Mouse (Mus musculus) lung, embryonic 14.5 days (tissue): ENCODE data around the gene Tmem233. TPM values are rescaled to one million over a fixed set of nuclear protein-coding genes. Genes with fewer than 3 reads are reported as not detected.

Experiments
- ATAC-seq: fragments of 200-750 bp; cut with Nextera tagmentation; 2 replicates; pipeline ENCODE4 v1.8.0; 2017; ENCODE audit warnings: mild to moderate bottlenecking, moderate TSS enrichment, moderate library complexity; ENCODE audit not compliant: insufficient read depth
- DNase-seq: peaks from one replicate; pipeline ENCODE4 v3.0.0-alpha.2; 2015
- H3K27ac ChIP-seq: fragments of 300-500 bp; sonication (generic); 2 replicates; pipeline ENCODE4 v1.5.1; 2014; ENCODE audit warnings: low read depth, mild to moderate bottlenecking, moderate library complexity
- H3K27me3 ChIP-seq: fragments of 300-500 bp; sonication (generic); 2 replicates; pipeline ENCODE4 v1.6.1; 2014; ENCODE audit warnings: low read length, control low read depth; ENCODE audit not compliant: insufficient read depth
- H3K36me3 ChIP-seq: fragments of 300-500 bp; sonication (generic); 2 replicates; pipeline ENCODE4 v1.6.1; 2014; ENCODE audit warnings: control low read depth; ENCODE audit not compliant: insufficient read depth
- H3K4me1 ChIP-seq: fragments of 300-500 bp; sonication (generic); 2 replicates; pipeline ENCODE4 v1.6.1; 2014; ENCODE audit warnings: antibody characterized with exemption, control low read depth; ENCODE audit not compliant: insufficient read depth
- H3K4me2 ChIP-seq: fragments of 300-500 bp; sonication (generic); 2 replicates; pipeline ENCODE4 v1.6.1; 2014; ENCODE audit warnings: mild to moderate bottlenecking
- H3K4me3 ChIP-seq: fragments of 300-500 bp; sonication (generic); 2 replicates; pipeline ENCODE4 v1.5.1; 2014; ENCODE audit warnings: low read depth, low read length
- H3K9ac ChIP-seq: fragments of 300-500 bp; sonication (generic); 2 replicates; pipeline ENCODE4 v1.6.1; 2014
- H3K9me3 ChIP-seq: fragments of 300-500 bp; sonication (generic); 2 replicates; pipeline ENCODE4 v1.6.1; 2016; ENCODE audit warnings: low read depth, low read length, control low read depth
- CTCF ChIP-seq: IDR thresholded peaks from 2 replicates; pipeline ENCODE4 v1.5.1; 2016; ENCODE audit warnings: antibody characterized with exemption, low read depth
- WGBS: fragments of 180-500 bp; shearing (Covaris S2); extraction: QIAGEN DNeasy Blood & Tissue Kit; methylation state at CpG from one replicate; pipeline ENCODE4 v1.1.7; 2014; 5-methylcytosine and 5-hydroxymethylcytosine counted together
- polyA plus RNA-seq: library from polyadenylated mRNA; unstranded; fragments of >200 nt; fragmentation: Nextera tagmentation; extraction: Ambion mirVana; gene quantifications from 2 replicates; pipeline ENCODE4 v1.2.1, GENCODE M21; 2014

The Tmem233 gene
- polyA plus RNA-seq, 1 experiment from 2014 or later: 0.14 TPM

DNA sequence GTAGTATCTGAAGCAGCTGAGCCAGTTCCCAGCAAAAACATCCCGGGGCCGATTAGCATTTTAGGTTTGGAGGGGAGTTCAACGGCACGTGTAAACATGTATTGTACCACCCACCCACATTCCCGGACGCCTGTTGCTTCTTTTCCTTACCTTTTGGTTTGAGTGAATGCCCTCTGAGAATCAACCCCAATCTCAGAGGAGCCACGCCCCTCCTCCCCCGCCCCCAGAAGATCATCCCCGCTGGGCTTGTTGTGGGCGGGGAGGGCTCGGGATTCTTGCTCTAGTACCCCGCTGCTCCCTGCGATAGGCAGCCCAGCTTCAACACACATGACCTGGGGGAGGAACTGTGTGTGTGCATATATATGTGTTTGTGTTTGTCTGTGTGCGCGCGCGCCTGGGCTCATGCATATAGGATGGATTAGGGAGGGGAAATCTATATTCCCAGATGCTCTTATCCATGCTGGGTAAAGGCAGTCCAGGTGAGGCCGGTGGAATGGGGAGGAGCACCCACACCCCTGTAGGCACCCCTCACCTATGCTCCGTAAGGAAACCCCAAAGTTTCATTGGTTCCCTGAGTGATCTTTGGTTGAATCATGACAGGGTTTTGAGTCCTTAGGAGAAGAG, 52.4 kb downstream of the Tmem233 start:
- Histone ChIP-seq H3K9me3 (no peaks in the 10 kb centered on the region), H3K27me3 (no peaks in the 10 kb centered on the region), H3K4me1 (no peaks in the 10 kb centered on the region), H3K27ac (no peak overlapping the region), H3K4me2 (peak overlapping the region; percentile 35), H3K36me3 (no peaks in the 10 kb centered on the region), H3K9ac (peak overlapping the region; percentile 14; the same call in 1 of the 2 replicates), H3K4me3 (no peak overlapping the region)
- ATAC-seq (peak; percentile 58; the same call in 1 of the 2 replicates), DNase-seq (no peak)
- WGBS: 4% methylated on average over 19 of the region's 19 CpGs
- TF ChIP-seq CTCF: no peak

DNA sequence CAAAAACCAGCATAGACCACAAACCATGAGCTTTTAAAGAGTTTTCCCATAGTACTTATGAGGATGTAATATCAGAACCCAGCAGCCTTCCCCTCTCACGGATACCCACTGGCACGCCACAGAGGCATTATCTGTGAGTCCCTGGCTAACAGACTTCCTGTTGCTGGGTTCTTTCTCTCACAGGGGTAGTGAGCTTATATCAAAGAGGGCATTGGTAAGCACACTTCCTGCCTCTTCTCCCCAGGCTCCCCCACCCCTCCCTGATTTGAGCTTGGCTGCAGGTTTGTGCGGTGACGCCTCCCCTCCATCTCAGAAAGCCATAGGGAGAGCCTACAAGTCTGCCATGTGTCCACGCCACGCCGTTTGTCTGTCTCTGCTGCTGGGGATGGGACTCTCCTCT, 54.0 kb downstream of the Tmem233 start:
- 49% methylated on average over 7 of the region's 7 CpGs for WGBS
- H3K4me3 ChIP-seq: no peak overlapping the region
- no peaks in the 10 kb centered on the region for H3K27me3 ChIP-seq
- DNase-seq: no peak
- TF ChIP-seq CTCF: no peak
- H3K9ac ChIP-seq: no peak overlapping the region
- no peaks in the 10 kb centered on the region for H3K4me1 ChIP-seq
- H3K9me3 ChIP-seq: no peaks in the 10 kb centered on the region
- no peaks in the 10 kb centered on the region for H3K36me3 ChIP-seq
- H3K4me2 ChIP-seq: no peak overlapping the region
- no peak overlapping the region for H3K27ac ChIP-seq
- ATAC-seq: no peak

DNA sequence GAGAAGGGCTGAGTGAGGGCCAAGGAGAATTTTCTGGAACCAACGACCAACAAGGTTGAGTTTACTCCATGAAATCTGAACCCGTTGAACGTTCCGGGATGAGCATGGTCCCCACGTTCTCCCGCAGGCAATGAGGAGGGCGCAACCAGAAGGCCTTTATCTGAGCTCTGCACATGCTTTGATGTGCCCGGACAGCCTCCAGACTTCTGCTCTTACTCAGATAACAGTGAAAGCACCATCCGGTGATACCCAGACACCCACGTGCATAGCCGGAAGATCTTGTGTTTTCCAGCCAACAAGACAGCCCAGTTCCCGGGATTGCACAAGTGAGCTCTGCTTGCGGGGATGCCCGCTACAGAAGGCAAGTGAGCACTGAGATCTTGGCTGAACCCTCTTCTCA, 56.5 kb downstream of the Tmem233 start:
- Histone ChIP-seq H3K4me3 (no peak overlapping the region), H3K4me2 (peak overlapping the region; percentile 20; the same call in 1 of the 2 replicates), H3K4me1 (no peaks in the 10 kb centered on the region), H3K27ac (peak overlapping the region; percentile 30; the same call in 1 of the 2 replicates), H3K9ac (no peak overlapping the region), H3K27me3 (no peaks in the 10 kb centered on the region), H3K9me3 (no peaks in the 10 kb centered on the region), H3K36me3 (peaks cover 8% of the 10 kb centered on the region; the same call in 1 of the 2 replicates)
- no peak for ATAC-seq
- DNase-seq: no peak
- no peak for TF ChIP-seq CTCF
- 82% methylated on average over 14 of the region's 14 CpGs for WGBS

DNA sequence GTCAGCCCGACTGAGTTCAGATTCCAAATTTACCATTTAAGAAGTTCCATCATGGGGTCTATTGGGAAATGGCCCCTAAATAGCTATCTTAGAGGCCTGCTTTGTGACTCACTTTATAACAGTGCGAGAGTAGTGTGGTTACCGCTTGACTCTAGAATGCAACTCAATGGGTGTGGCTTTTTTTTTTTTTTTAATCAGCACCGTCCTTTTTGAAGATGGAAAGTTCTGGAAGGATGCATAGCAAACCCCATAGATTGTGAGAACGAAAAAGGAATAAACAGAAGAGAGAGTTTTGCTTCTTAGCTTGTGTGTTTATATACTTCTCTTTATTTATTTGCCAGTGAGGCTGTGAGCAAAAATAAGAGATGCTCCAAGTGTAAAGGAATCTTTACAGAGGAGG, 56.9 kb downstream of the Tmem233 start:
- DNase-seq: no peak
- Histone ChIP-seq H3K9me3 (no peaks in the 10 kb centered on the region), H3K4me1 (no peaks in the 10 kb centered on the region), H3K27ac (no peak overlapping the region), H3K4me3 (no peak overlapping the region), H3K36me3 (peaks cover 12% of the 10 kb centered on the region), H3K9ac (no peak overlapping the region), H3K27me3 (no peaks in the 10 kb centered on the region), H3K4me2 (peak overlapping the region; percentile 20; the same call in 1 of the 2 replicates)
- TF ChIP-seq CTCF: no peak
- no peak for ATAC-seq
- 88% methylated on average over 5 of the region's 5 CpGs for WGBS

DNA sequence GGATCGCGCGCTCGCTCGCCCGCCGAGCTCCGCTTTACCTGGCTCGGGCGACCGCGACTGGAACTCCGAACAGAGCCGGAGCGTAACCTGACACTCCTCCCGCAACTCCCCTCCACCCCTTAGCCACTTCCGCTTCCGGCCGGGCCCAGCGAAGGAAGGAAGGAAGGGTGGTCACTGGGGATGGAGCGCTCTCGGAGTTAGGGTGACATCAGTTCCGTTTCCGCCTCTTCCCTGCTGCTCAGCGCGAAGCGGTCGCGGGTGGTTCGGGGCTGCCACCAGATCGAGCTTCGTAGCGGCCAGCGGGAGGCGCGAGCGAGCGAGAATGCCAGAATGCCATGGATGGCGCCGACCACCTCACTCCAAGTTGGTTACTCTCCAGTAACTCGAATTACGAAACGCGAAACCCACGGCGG, 58.7 kb downstream of the Tmem233 start, which contains the start of gene Prkab1:
Gene Prkab1, minus strand, starts transcription at position 182 of the 413 bp plus-strand sequence.
- peak; percentile 98 for ATAC-seq
- WGBS: under 1% methylated on average over 39 of the region's 46 CpGs
- TF ChIP-seq CTCF: peak; percentile 66

DNA sequence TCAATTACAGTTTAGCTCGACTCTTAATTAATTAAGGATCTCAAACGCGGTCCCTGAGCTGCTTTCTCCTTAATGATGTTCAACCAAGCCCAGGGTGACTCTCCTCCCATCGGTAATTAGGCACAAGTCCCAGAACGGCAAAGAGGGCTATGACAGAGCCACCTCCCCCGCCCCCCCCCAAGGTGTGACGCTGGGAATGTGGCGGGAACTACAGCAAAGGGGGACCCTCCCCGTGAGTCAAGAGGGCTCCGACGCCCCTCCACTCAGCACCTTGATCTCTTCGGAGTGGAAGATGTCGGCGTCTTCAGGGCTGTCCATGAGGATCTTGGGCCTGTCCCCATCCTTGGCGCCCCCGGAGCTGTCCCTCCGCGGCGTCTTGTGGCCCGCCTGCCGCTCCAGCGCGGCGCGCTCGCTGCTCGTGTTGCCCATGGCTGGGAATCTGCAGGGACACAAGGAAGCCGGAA, 59.2 kb downstream of the Tmem233 start:
- H3K9me3 ChIP-seq: no peaks in the 10 kb centered on the region
- H3K4me1 ChIP-seq: no peaks in the 10 kb centered on the region
- ATAC-seq: peak; percentile 68
- peak overlapping the region; percentile 87 for H3K9ac ChIP-seq
- peak overlapping the region; percentile 84 for H3K4me3 ChIP-seq
- TF ChIP-seq CTCF: no peak
- H3K36me3 ChIP-seq: peaks cover 35% of the 10 kb centered on the region
- peak overlapping the region; percentile 87 for H3K4me2 ChIP-seq
- H3K27me3 ChIP-seq: no peaks in the 10 kb centered on the region
- no peak for DNase-seq
- H3K27ac ChIP-seq: peak overlapping the region; percentile 86
- under 1% methylated on average over 28 of the region's 28 CpGs for WGBS

More for the DNA sequence above, 58.7 kb downstream of the Tmem233 start, which contains the start of gene Prkab1:
- peaks cover 30% of the 10 kb centered on the region for H3K36me3 ChIP-seq
- H3K9ac ChIP-seq: peak within 1 kb of the TSS; percentile 87
- no peaks in the 10 kb centered on the region for H3K27me3 ChIP-seq
- H3K27ac ChIP-seq: peak within 1 kb of the TSS; percentile 89
- DNase-seq: peak; percentile 97
- H3K4me3 ChIP-seq: peak within 1 kb of the TSS; percentile 84
- H3K4me1 ChIP-seq: no peaks in the 10 kb centered on the region
- H3K9me3 ChIP-seq: no peaks in the 10 kb centered on the region
- peak within 1 kb of the TSS; percentile 87 for H3K4me2 ChIP-seq

DNA sequence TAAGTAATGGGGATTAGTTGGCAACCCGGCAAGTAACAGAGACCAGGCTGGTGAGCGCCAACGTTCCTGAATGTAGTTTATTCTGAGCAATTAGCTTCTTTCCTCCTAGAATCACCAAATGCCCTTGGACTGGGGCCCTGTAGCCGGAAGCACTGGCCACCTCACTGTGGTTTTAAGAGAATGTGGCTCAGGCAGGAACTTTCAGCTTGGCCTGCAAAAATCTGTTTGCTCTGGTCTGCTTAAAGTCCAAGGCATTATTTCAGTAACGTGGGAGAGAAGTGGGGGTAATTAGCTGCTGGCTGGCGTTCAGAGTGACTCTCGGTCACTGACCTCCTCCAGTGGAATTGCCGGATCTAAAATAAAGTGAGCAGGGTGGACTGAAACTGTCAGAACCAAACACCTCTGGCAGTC, 59.8 kb downstream of the Tmem233 start:
- H3K27ac ChIP-seq: peak overlapping the region; percentile 86; the same call in 1 of the 2 replicates
- no peak for TF ChIP-seq CTCF
- no peaks in the 10 kb centered on the region for H3K9me3 ChIP-seq
- H3K4me1 ChIP-seq: no peaks in the 10 kb centered on the region
- H3K9ac ChIP-seq: peak overlapping the region; percentile 87
- no peaks in the 10 kb centered on the region for H3K27me3 ChIP-seq
- WGBS: 16% methylated on average over 8 of the region's 8 CpGs
- DNase-seq (no peak), ATAC-seq (no peak)
- peak overlapping the region; percentile 84 for H3K4me3 ChIP-seq
- peak overlapping the region; percentile 87 for H3K4me2 ChIP-seq
- H3K36me3 ChIP-seq: peaks cover 41% of the 10 kb centered on the region
